Mouse (Mus musculus): ENCODE data around the gene Irx3. TPM values are rescaled to one million over a fixed set of nuclear protein-coding genes. Genes with fewer than 3 reads are reported as not detected.

Irx3 gene
- polyA plus RNA-seq (2012; fragmentation: generic; extraction: Trizol): 1 to 10 TPM in 1 of 2 experiments, under 1 TPM in 1; 0.28 to 2.1 TPM

GRCm38 (mm10) chr8:91801839-91802238 lies at the start of gene Irx3:
Irx3 (minus strand) TSS chr8:91802067.

